Mouse (Mus musculus) kidney, embryonic 14.5 days (tissue): ENCODE measurements around the gene Sp8. TPM values are rescaled to one million over a fixed set of nuclear protein-coding genes. Genes with fewer than 3 reads are reported as not detected.
A peak's percentile ranks its signal among the peaks of the same experiment; 100 is the strongest.

Experiments
- ATAC-seq: fragments of 200-750 bp; cut with Nextera tagmentation; 2 replicates; pipeline ENCODE4 v1.8.0; 2017; ENCODE audit warnings: moderate number of reproducible peaks, mild to moderate bottlenecking, moderate TSS enrichment, moderate library complexity; ENCODE audit not compliant: low FRiP score, low TSS enrichment
- H3K27ac ChIP-seq: fragments of 300-500 bp; sonication (generic); 2 replicates; pipeline ENCODE4 v1.5.1; 2014; ENCODE audit warnings: low read depth, mild to moderate bottlenecking, low read length, moderate library complexity, mixed read lengths
- H3K27me3 ChIP-seq: fragments of 300-500 bp; sonication (generic); 2 replicates; pipeline ENCODE4 v1.6.1; 2014; ENCODE audit warnings: mild to moderate bottlenecking, low read length; ENCODE audit not compliant: control insufficient read depth, insufficient read depth
- H3K36me3 ChIP-seq: fragments of 300-500 bp; sonication (generic); 2 replicates; pipeline ENCODE4 v1.6.1; 2014; ENCODE audit warnings: low read length, mixed read lengths; ENCODE audit not compliant: control insufficient read depth, insufficient read depth
- H3K4me1 ChIP-seq: fragments of 300-500 bp; sonication (generic); 2 replicates; pipeline ENCODE4 v1.6.1; 2014; ENCODE audit warnings: low read length, mixed read lengths; ENCODE audit not compliant: control insufficient read depth, insufficient read depth
- H3K4me2 ChIP-seq: fragments of 300-500 bp; sonication (generic); replicated peaks from 2 replicates; pipeline ENCODE4 v1.6.1; 2014; ENCODE audit warnings: low read depth, mild to moderate bottlenecking, low read length
- H3K4me3 ChIP-seq: fragments of 300-500 bp; sonication (generic); 2 replicates; pipeline ENCODE4 v1.5.1; 2014; ENCODE audit warnings: mild to moderate bottlenecking, low read length
- H3K9ac ChIP-seq: fragments of 300-500 bp; sonication (generic); 2 replicates; pipeline ENCODE4 v1.6.1; 2014; ENCODE audit warnings: low read depth, mild to moderate bottlenecking, low read length, moderate library complexity
- H3K9me3 ChIP-seq: fragments of 300-500 bp; sonication (generic); 2 replicates; pipeline ENCODE4 v1.6.1; 2016; ENCODE audit warnings: low read length; ENCODE audit not compliant: control insufficient read depth
- WGBS: fragments of 180-500 bp; shearing (Covaris S2); extraction: QIAGEN DNeasy Blood & Tissue Kit; methylation state at CpG from one replicate; pipeline ENCODE4 v1.1.7; 2014; 5-methylcytosine and 5-hydroxymethylcytosine counted together
- polyA plus RNA-seq: library from polyadenylated mRNA; unstranded; fragments of >200 nt; fragmentation: Nextera tagmentation; extraction: Ambion mirVana; gene quantifications from 2 replicates; pipeline ENCODE4 v1.2.1, GENCODE M21; 2014

Gene Sp8
- polyA plus RNA-seq, 1 experiment from 2014 or later, result not detected

DNA sequence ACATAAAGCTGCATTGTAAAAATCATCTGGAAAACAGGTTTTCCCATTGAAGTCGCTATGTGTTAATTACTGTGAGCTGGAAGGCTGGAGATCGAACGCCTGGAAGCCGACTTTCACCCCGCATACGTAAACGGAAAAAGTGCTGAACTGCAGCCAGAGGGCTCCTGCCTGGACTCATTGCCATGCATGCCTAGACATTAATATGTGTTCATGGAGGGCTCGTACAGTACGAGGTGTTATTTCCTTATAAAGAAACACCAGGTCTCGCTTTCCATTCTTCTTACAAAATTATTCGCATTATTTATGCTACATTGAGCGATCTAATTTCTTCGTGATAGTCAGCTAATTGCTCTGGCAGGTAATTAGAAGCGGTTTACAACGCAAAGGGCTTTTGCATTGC is 5.8 kb upstream of the Sp8 start:
- WGBS, result 2% methylated on average over 15 of the region's 15 CpGs
- Histone ChIP-seq H3K27ac (no peak overlapping the region), H3K9ac (no peak overlapping the region), H3K36me3 (no peaks in the 10 kb centered on the region), H3K4me3 (no peak overlapping the region), H3K4me2 (no peak overlapping the region), H3K9me3 (no peaks in the 10 kb centered on the region), H3K27me3 (peaks cover 91% of the 10 kb centered on the region), H3K4me1 (no peaks in the 10 kb centered on the region)
- no peak for ATAC-seq

DNA sequence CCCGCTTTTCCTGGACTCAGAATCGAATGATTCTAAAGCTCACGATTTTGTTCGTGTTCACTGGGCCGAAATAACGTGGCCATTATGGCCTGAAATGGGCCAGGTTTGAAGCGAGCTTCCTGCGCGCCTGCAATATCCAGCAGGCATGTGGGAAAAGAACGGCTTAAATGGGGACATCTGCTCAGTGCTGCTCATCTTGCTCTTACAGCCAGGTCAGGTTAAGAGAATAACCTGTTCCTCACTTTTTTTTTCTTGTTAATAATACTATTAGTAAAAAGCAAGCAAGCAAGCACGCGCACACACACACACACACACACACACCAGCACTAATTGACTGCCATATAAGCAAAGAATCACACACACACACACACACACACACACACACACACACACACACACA is 5.3 kb upstream of the Sp8 start:
- H3K4me1 ChIP-seq, result no peaks in the 10 kb centered on the region
- 2% methylated on average over 12 of the region's 12 CpGs for whole genome bisulfite sequencing

DNA sequence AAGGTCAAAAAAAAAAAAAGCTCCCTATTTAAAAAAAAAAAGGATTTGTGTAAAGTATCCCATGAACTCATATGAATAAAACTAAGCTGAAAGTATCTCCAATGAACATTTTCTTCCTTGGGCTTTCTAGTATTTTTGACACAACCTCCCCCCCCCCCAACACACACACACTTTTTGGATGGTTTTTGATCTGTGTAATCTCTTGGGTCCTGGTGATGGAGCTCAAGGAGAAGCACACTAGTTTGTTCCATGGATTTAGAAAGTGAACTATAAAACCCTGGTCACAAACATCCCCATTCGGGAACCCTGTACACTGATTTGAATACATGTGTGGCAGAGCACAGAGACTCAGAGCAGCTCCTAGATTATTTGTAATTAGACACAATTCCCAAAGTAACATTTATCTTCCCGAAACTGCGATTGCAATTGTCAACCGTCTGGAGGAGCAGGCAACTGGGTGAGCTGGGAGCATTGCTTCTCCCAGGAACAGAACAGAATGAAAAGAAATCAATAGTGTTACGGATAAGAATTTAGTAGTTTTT is 4.7 kb upstream of the Sp8 start:
- Histone ChIP-seq H3K9me3 (no peaks in the 10 kb centered on the region), H3K9ac (no peak overlapping the region), H3K27me3 (peaks cover 93% of the 10 kb centered on the region), H3K4me2 (no peak overlapping the region), H3K4me3 (no peak overlapping the region), H3K27ac (no peak overlapping the region), H3K4me1 (no peaks in the 10 kb centered on the region), H3K36me3 (no peaks in the 10 kb centered on the region)
- WGBS, result 9% methylated on average over 5 of the region's 5 CpGs
- no peak for ATAC-seq

More for the DNA sequence above, 5.3 kb upstream of the Sp8 start:
- no peak overlapping the region for H3K4me3 ChIP-seq
- no peak for ATAC-seq
- H3K9ac ChIP-seq, result no peak overlapping the region
- H3K4me2 ChIP-seq, result no peak overlapping the region
- H3K27me3 ChIP-seq, result peaks cover 93% of the 10 kb centered on the region
- no peaks in the 10 kb centered on the region for H3K36me3 ChIP-seq
- H3K27ac ChIP-seq, result no peak overlapping the region
- H3K9me3 ChIP-seq, result no peaks in the 10 kb centered on the region

DNA sequence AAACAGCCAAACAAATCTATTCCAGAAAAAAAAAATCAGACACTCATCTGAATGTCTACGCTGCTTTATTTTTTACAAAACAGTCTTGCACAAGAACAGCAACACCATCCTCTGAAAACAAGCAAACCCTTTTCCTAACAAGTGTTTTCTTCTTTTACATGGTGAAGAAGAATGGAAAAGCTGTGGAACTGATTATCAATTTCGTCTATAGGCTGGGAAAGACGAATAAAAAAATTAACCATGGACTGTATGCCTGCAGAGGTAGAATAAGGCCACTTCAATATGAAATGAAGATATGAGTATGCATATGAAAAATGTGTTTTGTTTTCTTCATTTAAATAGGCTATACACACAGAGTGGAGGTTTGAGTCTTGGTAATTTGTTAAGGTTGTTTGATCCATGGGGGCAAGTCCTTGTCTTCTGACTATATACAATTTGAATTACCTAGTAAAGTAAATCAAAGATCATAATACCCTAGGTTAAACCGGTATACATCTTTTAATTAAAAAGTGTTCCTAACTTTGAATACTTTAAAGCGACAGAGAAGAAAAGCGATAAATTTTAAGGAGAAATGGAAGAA is 4.1 kb upstream of the Sp8 start:
- no peak for ATAC-seq
- Histone ChIP-seq H3K27me3 (peaks cover 93% of the 10 kb centered on the region), H3K4me2 (no peak overlapping the region), H3K4me1 (no peaks in the 10 kb centered on the region), H3K9me3 (no peaks in the 10 kb centered on the region), H3K9ac (no peak overlapping the region), H3K4me3 (no peak overlapping the region), H3K36me3 (no peaks in the 10 kb centered on the region), H3K27ac (no peak overlapping the region)
- WGBS, result 12% methylated on average over 6 of the region's 6 CpGs

DNA sequence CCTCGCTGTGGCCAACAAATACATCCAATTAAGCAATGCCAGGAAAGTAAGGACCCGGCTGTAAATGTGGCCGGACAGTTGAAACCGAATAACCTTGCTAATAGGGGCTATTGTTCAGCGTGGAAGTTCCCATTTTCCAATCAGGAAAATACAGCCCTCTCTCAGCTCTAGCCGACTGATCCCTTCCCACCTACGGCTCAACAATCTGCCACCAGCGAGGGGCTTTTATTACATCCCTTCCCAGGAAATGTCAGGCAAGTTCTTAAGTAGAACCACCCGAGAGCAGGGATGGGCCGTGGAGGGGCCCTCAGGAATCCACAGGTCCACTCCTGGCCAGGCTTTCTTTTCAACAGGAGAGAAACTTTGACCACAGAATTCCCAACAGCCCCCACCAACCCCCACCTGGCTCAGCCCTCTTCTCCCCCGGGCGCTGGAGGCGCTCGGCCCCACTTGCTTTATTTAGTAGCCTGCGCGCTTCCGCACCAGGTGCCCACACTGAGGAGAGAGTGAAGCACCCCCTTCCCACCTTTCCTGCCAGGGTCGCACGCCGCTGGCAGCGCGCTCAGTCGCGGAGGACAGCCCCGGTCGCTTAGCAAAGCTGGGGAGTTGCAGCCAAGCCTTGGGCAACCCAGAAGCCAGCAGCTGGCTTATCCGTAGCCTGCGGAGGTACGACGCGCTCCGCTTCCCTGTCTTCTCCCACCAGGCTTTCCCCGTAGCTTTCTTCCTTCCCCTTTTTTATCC is 3.3 kb upstream of the Sp8 start:
- Histone ChIP-seq H3K27me3 (peaks cover 95% of the 10 kb centered on the region), H3K9ac (no peak overlapping the region), H3K36me3 (no peaks in the 10 kb centered on the region), H3K27ac (no peak overlapping the region), H3K4me2 (no peak overlapping the region), H3K4me1 (no peaks in the 10 kb centered on the region), H3K9me3 (no peaks in the 10 kb centered on the region), H3K4me3 (no peak overlapping the region)
- WGBS, result 1% methylated on average over 33 of the region's 33 CpGs
- ATAC-seq, result peak; percentile 50; the same call in 1 of the 2 replicates

DNA sequence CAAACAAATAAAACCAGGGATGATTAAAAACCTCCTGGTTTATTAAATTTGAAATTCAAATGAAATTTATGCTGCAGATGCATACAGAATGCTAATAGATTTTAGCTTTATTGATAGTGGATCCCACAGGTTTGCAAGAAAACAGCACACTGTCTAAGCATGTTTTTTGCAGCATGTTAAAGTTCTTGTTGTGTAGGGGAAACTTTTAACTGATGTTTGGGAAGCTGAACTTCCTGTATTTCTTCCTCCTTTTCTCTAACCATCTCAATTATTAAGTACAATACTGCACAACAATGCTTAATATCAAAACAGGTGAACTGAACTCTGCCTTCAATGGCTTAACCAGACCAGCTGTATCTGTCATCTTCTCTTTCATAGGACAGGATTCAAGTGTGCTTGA is 2.0 kb upstream of the Sp8 start:
- Histone ChIP-seq H3K4me2 (no peak overlapping the region), H3K9me3 (no peaks in the 10 kb centered on the region), H3K4me1 (no peaks in the 10 kb centered on the region; the same call in 1 of the 2 replicates), H3K36me3 (no peaks in the 10 kb centered on the region), H3K27ac (no peak overlapping the region), H3K4me3 (no peak overlapping the region), H3K27me3 (peaks cover 95% of the 10 kb centered on the region), H3K9ac (no peak overlapping the region)
- no peak for ATAC-seq

DNA sequence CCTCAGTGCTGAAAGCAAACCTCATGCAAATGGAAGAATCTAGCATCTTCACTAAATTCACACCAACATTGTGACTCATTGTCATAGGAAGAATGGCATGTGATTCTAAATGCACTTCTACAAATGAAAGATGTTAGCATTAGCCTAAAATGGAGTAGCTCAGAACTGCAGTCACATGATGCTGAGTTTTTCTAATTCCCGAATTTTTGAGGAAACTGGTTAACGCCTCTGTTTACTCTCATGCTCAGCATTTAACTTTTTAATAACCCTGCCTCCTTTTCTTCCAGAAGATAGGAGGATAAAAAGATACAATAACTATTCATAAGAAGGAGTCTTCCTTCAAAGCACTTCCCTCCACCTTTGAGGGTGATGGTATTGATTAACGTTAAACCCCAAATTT is 1.3 kb upstream of the Sp8 start:
- Histone ChIP-seq H3K9ac (no peak overlapping the region), H3K4me1 (no peaks in the 10 kb centered on the region; the same call in 1 of the 2 replicates), H3K36me3 (no peaks in the 10 kb centered on the region), H3K4me3 (no peak overlapping the region), H3K27ac (no peak overlapping the region), H3K9me3 (no peaks in the 10 kb centered on the region), H3K27me3 (peaks cover 95% of the 10 kb centered on the region), H3K4me2 (no peak overlapping the region)
- no peak for ATAC-seq
- 14% methylated on average over 3 of the region's 3 CpGs for WGBS

DNA sequence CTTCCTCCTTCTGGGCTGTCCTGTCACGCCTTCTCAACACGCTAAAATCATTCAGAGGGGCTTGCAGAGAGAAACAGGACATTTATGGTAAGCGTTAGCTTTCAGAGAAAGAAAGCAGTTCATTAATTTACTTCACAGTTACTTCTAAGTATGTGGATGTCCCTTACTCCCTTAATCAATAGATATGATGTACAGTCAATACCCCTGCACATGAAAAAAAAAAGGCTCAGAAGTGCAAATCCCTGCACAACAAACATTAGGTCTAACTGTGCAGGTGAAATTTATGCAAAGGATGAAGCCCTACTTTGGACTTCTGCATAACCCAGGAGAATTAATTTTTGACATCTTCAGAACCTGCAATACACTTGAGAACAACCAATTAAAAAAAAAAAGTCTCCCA is 778 bp upstream of the Sp8 start:
- Histone ChIP-seq H3K9ac (no peak overlapping the region), H3K4me3 (no peak overlapping the region), H3K9me3 (no peaks in the 10 kb centered on the region), H3K4me2 (no peak overlapping the region), H3K27ac (no peak overlapping the region), H3K27me3 (peaks cover 94% of the 10 kb centered on the region), H3K4me1 (no peaks in the 10 kb centered on the region; the same call in 1 of the 2 replicates), H3K36me3 (no peaks in the 10 kb centered on the region)
- no peak for ATAC-seq
- WGBS, result 12% methylated on average over 3 of the region's 3 CpGs

DNA sequence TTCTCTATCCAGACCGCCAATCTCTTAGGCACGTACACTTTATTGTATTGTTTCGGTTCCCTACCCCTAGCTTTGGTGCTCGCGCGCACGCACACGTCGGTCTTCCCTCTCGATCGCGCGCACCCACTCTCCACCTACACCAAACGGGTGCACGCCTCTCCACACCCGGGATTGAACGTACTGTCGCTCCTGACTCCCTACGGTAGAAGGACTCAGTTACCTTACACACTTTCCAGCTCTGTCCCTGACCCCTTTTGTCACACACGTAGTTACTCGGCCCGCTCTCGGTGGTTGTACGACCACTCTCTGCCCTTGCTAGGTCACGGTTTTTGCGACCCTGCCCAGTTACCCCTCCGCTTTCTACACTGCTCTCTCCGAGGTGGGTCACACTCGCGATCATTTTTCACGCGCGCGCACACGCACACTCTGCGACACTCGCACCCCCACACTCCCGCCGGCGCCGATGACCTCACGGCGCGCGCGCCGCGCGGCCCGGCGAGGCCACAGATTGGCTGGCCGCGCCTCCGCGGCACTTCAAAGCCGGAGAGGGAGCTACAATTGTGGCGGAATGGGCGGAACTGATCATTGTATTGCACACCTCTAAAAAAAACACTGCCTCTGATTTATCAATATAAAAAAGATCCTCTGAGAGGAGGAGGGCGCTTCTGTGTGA is 656 bp downstream of the Sp8 start:
- WGBS, result under 1% methylated on average over 59 of the region's 59 CpGs
- no peak overlapping the region for H3K27ac ChIP-seq
- H3K4me1 ChIP-seq, result no peaks in the 10 kb centered on the region; the same call in 1 of the 2 replicates
- H3K9me3 ChIP-seq, result no peaks in the 10 kb centered on the region
- H3K4me3 ChIP-seq, result peak overlapping the region; percentile 33
- peaks cover 87% of the 10 kb centered on the region for H3K27me3 ChIP-seq
- peak; percentile 57 for ATAC-seq
- peak overlapping the region; percentile 52 for H3K4me2 ChIP-seq
- no peaks in the 10 kb centered on the region for H3K36me3 ChIP-seq
- H3K9ac ChIP-seq, result no peak overlapping the region
